Mouse (Mus musculus) heart, embryonic 16.5 days (tissue): ENCODE results near the gene Abhd8. TPM values are rescaled to one million over a fixed set of nuclear protein-coding genes. Genes with fewer than 3 reads are reported as not detected.
A peak's percentile ranks its signal among the peaks of the same experiment; 100 is the strongest.

Source experiments
- ATAC-seq: fragments of 200-750 bp; cut with Nextera tagmentation; replicated peaks from 2 replicates; pipeline ENCODE4 v1.8.0; 2017; ENCODE audit warnings: moderate number of reproducible peaks; ENCODE audit not compliant: insufficient read depth, low FRiP score; ENCODE audit errors: extremely low read depth
- H3K27ac ChIP-seq: fragments of 300-500 bp; sonication (generic); 2 replicates; pipeline ENCODE4 v1.5.1; 2014; ENCODE audit warnings: mild to moderate bottlenecking, low read length, control low read depth, moderate library complexity
- H3K27me3 ChIP-seq: fragments of 300-500 bp; sonication (generic); 2 replicates; pipeline ENCODE4 v1.6.1; 2014; ENCODE audit warnings: low read length, mixed read lengths; ENCODE audit not compliant: control insufficient read depth, insufficient read depth
- H3K36me3 ChIP-seq: fragments of 300-500 bp; sonication (generic); 2 replicates; pipeline ENCODE4 v1.6.1; 2014; ENCODE audit not compliant: control insufficient read depth, insufficient read depth
- H3K4me1 ChIP-seq: fragments of 300-500 bp; sonication (generic); 2 replicates; pipeline ENCODE4 v1.6.1; 2014; ENCODE audit warnings: low read length, mixed read lengths; ENCODE audit not compliant: control insufficient read depth, insufficient read depth
- H3K4me2 ChIP-seq: fragments of 300-500 bp; sonication (generic); 2 replicates; pipeline ENCODE4 v1.6.1; 2014; ENCODE audit warnings: low read depth, mild to moderate bottlenecking, control low read depth, low read length
- H3K4me3 ChIP-seq: fragments of 300-500 bp; sonication (generic); 2 replicates; pipeline ENCODE4 v1.5.1; 2014; ENCODE audit warnings: mild to moderate bottlenecking, control low read depth, low read length
- H3K9ac ChIP-seq: fragments of 300-500 bp; sonication (generic); 2 replicates; pipeline ENCODE4 v1.6.1; 2014; ENCODE audit warnings: low read length, control low read depth
- H3K9me3 ChIP-seq: fragments of 300-500 bp; sonication (generic); replicated peaks from 2 replicates; pipeline ENCODE4 v1.6.1; 2016; ENCODE audit warnings: low read length; ENCODE audit not compliant: control insufficient read depth
- WGBS: fragments of 180-500 bp; shearing (Covaris S2); extraction: QIAGEN DNeasy Blood & Tissue Kit; methylation state at CpG from one replicate; pipeline ENCODE4 v1.1.7; 2014; 5-methylcytosine and 5-hydroxymethylcytosine counted together
- polyA plus RNA-seq: library from polyadenylated mRNA; unstranded; fragments of >200 nt; fragmentation: Nextera tagmentation; extraction: Ambion mirVana; gene quantifications from 2 replicates; pipeline ENCODE4 v1.2.1, GENCODE M21; 2015

The Abhd8 gene
- polyA plus RNA-seq, 1 experiment from 2014 or later = 48.7 TPM

GRCm38 (mm10) chr8:71485142-71486135, 22.0 kb upstream of the Abhd8 start, which contains the start of gene Ano8:
TSS of gene Ano8 (minus strand) at chr8:71485963.
- peak within 1 kb of the TSS; percentile 85 for H3K4me3 ChIP-seq
- peaks cover 3% of the 10 kb centered on the region; the same call in 1 of the 2 replicates for H3K27me3 ChIP-seq
- H3K9me3 ChIP-seq = no peaks in the 10 kb centered on the region
- 6% methylated on average over 56 of the region's 58 CpGs for WGBS
- H3K4me1 ChIP-seq = peaks cover 15% of the 10 kb centered on the region
- peak within 1 kb of the TSS; percentile 94 for H3K4me2 ChIP-seq
- H3K27ac ChIP-seq = peak within 1 kb of the TSS; percentile 69
- H3K36me3 ChIP-seq = no peaks in the 10 kb centered on the region
- peak; percentile 67 for ATAC-seq
- H3K9ac ChIP-seq = peak within 1 kb of the TSS; percentile 92

GRCm38 (mm10) chr8:71484736-71485135, 21.3 kb upstream of the Abhd8 start:
- WGBS = 91% methylated on average over 19 of the region's 19 CpGs
- ATAC-seq = no peak

GRCm38 (mm10) chr8:71483932-71484331, 20.5 kb upstream of the Abhd8 start:
- Histone ChIP-seq H3K36me3 (no peaks in the 10 kb centered on the region), H3K4me3 (no peak overlapping the region), H3K4me1 (peaks cover 6% of the 10 kb centered on the region), H3K27ac (no peak overlapping the region), H3K27me3 (peaks cover 5% of the 10 kb centered on the region; the same call in 1 of the 2 replicates), H3K4me2 (no peak overlapping the region), H3K9ac (no peak overlapping the region), H3K9me3 (no peaks in the 10 kb centered on the region)
- no peak for ATAC-seq
- 48% methylated on average over 8 of the region's 8 CpGs for WGBS

More at GRCm38 (mm10) chr8:71484736-71485135, 21.3 kb upstream of the Abhd8 start:
- peak overlapping the region; percentile 85 for H3K4me3 ChIP-seq
- no peak overlapping the region for H3K9ac ChIP-seq
- peaks cover 3% of the 10 kb centered on the region; the same call in 1 of the 2 replicates for H3K27me3 ChIP-seq
- H3K36me3 ChIP-seq = no peaks in the 10 kb centered on the region
- H3K9me3 ChIP-seq = no peaks in the 10 kb centered on the region
- H3K27ac ChIP-seq = no peak overlapping the region
- peaks cover 13% of the 10 kb centered on the region for H3K4me1 ChIP-seq
- peak overlapping the region; percentile 94 for H3K4me2 ChIP-seq

- Histone ChIP-seq H3K9ac (no peak overlapping the region), H3K4me1 (peaks cover 9% of the 10 kb centered on the region), H3K9me3 (no peaks in the 10 kb centered on the region), H3K4me3 (no peak overlapping the region), H3K4me2 (no peak overlapping the region), H3K27me3 (peaks cover 6% of the 10 kb centered on the region; the same call in 1 of the 2 replicates), H3K36me3 (no peaks in the 10 kb centered on the region), H3K27ac (no peak overlapping the region)
- ATAC-seq = no peak
- WGBS = 86% methylated on average over 11 of the region's 11 CpGs
These were observed 15.5 kb upstream of the Abhd8 start for GRCm38 (mm10) chr8:71478943-71479342.

- H3K9ac ChIP-seq = peak overlapping the region; percentile 71; the same call in 1 of the 2 replicates
- H3K4me1 ChIP-seq = peaks cover 9% of the 10 kb centered on the region
- peaks cover 3% of the 10 kb centered on the region for H3K36me3 ChIP-seq
- H3K27ac ChIP-seq = no peak overlapping the region
- H3K9me3 ChIP-seq = no peaks in the 10 kb centered on the region
- no peak for ATAC-seq
- H3K4me3 ChIP-seq = peak overlapping the region; percentile 62
- WGBS = 51% methylated on average over 14 of the region's 14 CpGs
- H3K27me3 ChIP-seq = peaks cover 6% of the 10 kb centered on the region; the same call in 1 of the 2 replicates
- H3K4me2 ChIP-seq = peak overlapping the region; percentile 70
These were observed 13.9 kb upstream of the Abhd8 start for GRCm38 (mm10) chr8:71477196-71477845.

- peaks cover 2% of the 10 kb centered on the region; the same call in 1 of the 2 replicates for H3K27me3 ChIP-seq
- H3K4me1 ChIP-seq = peaks cover 9% of the 10 kb centered on the region
- peaks cover 4% of the 10 kb centered on the region for H3K36me3 ChIP-seq
- peak overlapping the region; percentile 62 for H3K4me3 ChIP-seq
- no peaks in the 10 kb centered on the region for H3K9me3 ChIP-seq
- peak overlapping the region; percentile 70 for H3K4me2 ChIP-seq
- peak overlapping the region; percentile 82 for H3K27ac ChIP-seq
- peak overlapping the region; percentile 71 for H3K9ac ChIP-seq
- WGBS = under 1% methylated on average over 117 of the region's 121 CpGs
- peak; percentile 75 for ATAC-seq
These were observed 12.9 kb upstream of the Abhd8 start for GRCm38 (mm10) chr8:71476099-71476940.

- H3K27ac ChIP-seq = peak overlapping the region; percentile 82; the same call in 1 of the 2 replicates
- peak overlapping the region; percentile 71 for H3K9ac ChIP-seq
- peaks cover 2% of the 10 kb centered on the region; the same call in 1 of the 2 replicates for H3K27me3 ChIP-seq
- H3K4me2 ChIP-seq = peak overlapping the region; percentile 70
- no peak for ATAC-seq
- WGBS = 29% methylated on average over 4 of the region's 4 CpGs
- H3K9me3 ChIP-seq = no peaks in the 10 kb centered on the region
- H3K4me1 ChIP-seq = peaks cover 9% of the 10 kb centered on the region
- peaks cover 4% of the 10 kb centered on the region for H3K36me3 ChIP-seq
- H3K4me3 ChIP-seq = peak overlapping the region; percentile 62
These were observed 12.2 kb upstream of the Abhd8 start for GRCm38 (mm10) chr8:71475702-71476075.
